Mouse (Mus musculus) forebrain, embryonic 13.5 days (tissue): Measurements from ENCODE around the gene Olfr1417. TPM values are rescaled to one million over a fixed set of nuclear protein-coding genes. Genes with fewer than 3 reads are reported as not detected.

Experiments
- polyA plus RNA-seq: library from polyadenylated mRNA; unstranded; fragments of >200 nt; fragmentation: Nextera tagmentation; extraction: Ambion mirVana; gene quantifications from 2 replicates; pipeline ENCODE4 v1.2.1, GENCODE M21; 2015

Olfr1417 gene
- polyA plus RNA-seq, 1 experiment from 2014 or later: 0.12 TPM

Other genes with a start within 250 kb of the Olfr1417 start
- gene Ms4a6d, start 234.4 kb downstream of the Olfr1417 start, polyA plus RNA-seq: 0.73 and 1.0 TPM in 2 replicates
- gene Ms4a2, start 215.5 kb downstream of the Olfr1417 start, polyA plus RNA-seq: not detected in 2 replicates
- gene Ms4a3, start 198.4 kb downstream of the Olfr1417 start, polyA plus RNA-seq: not detected in 2 replicates
- not detected in 2 replicates for gene Oosp2, start 178.7 kb downstream of the Olfr1417 start, polyA plus RNA-seq
- not detected in 2 replicates for gene Oosp1, start 148.1 kb downstream of the Olfr1417 start, polyA plus RNA-seq
- gene Oosp3, start 142.2 kb downstream of the Olfr1417 start, polyA plus RNA-seq: not detected in 2 replicates
- not detected in 2 replicates for gene Gif, start 91.7 kb downstream of the Olfr1417 start, polyA plus RNA-seq
- gene Mrpl16, start 68.8 kb downstream of the Olfr1417 start, polyA plus RNA-seq: 46.1 and 48.2 TPM in 2 replicates
- gene Stx3, start 19.8 kb downstream of the Olfr1417 start, polyA plus RNA-seq: 6.5 and 8.2 TPM in 2 replicates
- not detected in 2 replicates for gene Olfr1418, start 21.8 kb upstream of the Olfr1417 start, polyA plus RNA-seq
- not detected in 2 replicates for gene Olfr1419, start 35.9 kb upstream of the Olfr1417 start, polyA plus RNA-seq
- 0.05 TPM in 1 of 2 replicates, not detected in the other for gene Olfr1420, start 47.3 kb upstream of the Olfr1417 start, polyA plus RNA-seq
- gene Patl1, start 73.2 kb upstream of the Olfr1417 start, polyA plus RNA-seq: 18.9 and 21.4 TPM in 2 replicates
- 4.1 and 4.9 TPM in 2 replicates for gene Osbp, start 126.7 kb upstream of the Olfr1417 start, polyA plus RNA-seq
- gene Olfr1423, start 202.1 kb upstream of the Olfr1417 start, polyA plus RNA-seq: not detected in 2 replicates
- not detected in 2 replicates for gene Olfr1424, start 223.5 kb upstream of the Olfr1417 start, polyA plus RNA-seq
- not detected in 2 replicates for gene Olfr1425, start 238.5 kb upstream of the Olfr1417 start, polyA plus RNA-seq